Mouse (Mus musculus): ENCODE results near the gene Sptan1. TPM values are rescaled to one million over a fixed set of nuclear protein-coding genes. Genes with fewer than 3 reads are reported as not detected.
A peak's percentile ranks its signal among the peaks of the same experiment; 100 is the strongest.

Sptan1 gene
- total RNA-seq, 2 experiments from 2014 or later = 952 to 1,021 TPM

DNA sequence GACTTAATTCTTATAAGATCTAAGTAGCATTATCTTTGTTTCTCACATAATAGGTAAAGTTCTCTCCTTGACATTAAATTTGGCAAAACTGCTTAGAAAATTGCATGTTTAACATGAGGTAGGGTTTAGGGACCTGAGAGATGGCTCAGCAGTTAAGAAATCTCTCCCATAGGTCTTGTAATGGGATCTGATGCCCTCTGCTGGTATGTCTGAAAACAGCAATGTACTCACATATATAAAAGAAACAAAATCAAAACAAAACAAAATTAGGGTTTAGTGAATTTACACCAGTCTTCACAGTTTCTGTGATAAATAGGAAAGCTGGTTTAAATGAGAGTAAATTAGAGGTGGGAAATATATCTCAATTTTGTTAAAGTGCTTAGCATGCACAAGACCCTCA, 11.9 kb downstream of the Sptan1 start:
- DNase-seq (ENCODE audit: low spot score in 2 of 2) = peak; percentile 50 to 72
- intact Hi-C loops (cut with DNase I) = loop anchor here (5.0 kb wide), 1 partner anchor 40 kb away; the partner anchor contains the start of gene Gle1

DNA sequence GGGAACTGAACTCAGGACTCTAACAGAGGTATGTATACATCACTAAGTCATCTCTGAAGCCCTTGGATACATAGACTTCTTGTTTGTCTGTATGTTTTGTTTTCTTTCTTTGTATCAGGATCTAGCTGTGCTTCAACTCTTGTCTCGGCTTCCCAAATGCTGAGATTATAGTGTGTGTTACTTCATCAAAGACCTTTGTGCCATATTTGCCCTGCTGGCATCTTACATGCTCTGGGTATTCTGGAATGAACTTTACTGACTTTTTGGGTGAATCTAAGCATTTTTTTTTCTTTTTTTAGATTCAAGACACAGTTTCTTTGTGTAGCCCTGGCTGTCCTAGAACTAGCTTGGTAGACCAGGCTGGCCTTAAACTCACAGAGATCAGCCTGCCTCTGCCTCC, 15.3 kb downstream of the Sptan1 start:
- intact Hi-C loops (cut with DNase I) = no loop called here
- DNase-seq (ENCODE audit: low spot score in 2 of 2) = no peak

DNA sequence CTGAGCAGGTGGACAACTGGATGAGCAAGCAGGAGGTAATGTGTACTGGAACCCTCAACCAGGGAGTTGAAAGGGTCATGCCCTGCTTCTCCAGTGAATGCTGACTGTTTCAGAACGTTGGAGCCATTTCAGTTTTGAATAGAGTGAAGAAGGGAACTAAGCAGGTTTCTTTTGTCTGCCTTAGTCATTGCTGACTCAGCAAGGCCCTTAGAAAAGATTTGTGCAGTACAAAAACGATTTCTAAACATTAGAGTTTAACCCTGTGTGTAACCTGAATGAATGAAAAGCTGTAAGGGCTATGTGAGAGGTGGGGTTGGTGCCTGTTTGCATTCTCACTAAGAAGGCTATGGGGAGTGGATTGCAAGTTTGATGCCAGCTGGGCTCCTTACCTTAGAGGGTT, 26.6 kb downstream of the Sptan1 start:
- no peak for DNase-seq (ENCODE audit: low spot score in 2 of 2)
- intact Hi-C loops (cut with DNase I) = loop anchor here (2.0 to 5.0 kb wide), 2 partner anchors 13 to 45 kb away; no protein-coding TSS in a partner anchor

DNA sequence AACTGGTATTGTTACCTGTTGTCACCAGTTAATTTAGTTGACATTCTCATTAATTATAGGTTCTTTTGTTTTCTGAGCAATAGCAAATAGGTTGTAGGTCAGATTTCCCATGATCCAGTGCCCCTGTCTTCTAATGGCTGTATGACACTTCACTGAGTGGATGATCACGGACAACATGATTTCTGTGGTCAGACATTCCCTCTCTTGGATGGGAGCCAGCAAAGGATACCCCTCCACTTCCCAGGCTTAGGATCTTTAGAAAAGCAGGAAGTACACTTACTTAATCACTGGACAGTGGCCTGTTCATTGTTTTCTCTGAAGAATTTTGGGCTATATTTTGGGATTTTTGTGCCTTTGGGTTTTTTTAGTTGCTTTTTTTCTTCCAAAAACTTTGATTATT, 43.7 kb downstream of the Sptan1 start:
- intact Hi-C loops (cut with DNase I) = no loop called here

DNA sequence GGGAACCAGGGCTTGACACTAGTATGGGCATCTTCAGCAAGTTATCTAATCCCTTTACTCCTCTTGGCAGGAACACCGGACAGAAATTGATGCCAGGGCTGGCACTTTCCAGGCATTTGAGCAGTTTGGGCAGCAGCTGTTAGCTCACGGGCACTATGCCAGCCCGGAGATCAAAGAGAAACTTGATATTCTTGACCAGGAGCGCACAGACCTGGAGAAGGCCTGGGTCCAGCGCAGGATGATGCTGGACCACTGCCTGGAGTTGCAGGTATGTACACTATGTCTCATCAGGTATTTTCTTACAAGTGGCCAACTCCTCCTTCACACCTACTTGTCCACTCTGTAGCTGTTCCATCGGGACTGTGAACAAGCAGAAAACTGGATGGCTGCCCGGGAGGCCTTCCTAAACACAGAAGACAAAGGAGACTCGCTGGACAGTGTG, 45.5 kb downstream of the Sptan1 start:
- intact Hi-C loops (cut with DNase I) = no loop called here
- DNase-seq (ENCODE audit: low spot score in 2 of 2) = peak; percentile 52 to 62

More for the DNA sequence above, 43.7 kb downstream of the Sptan1 start:
- no peak for DNase-seq (ENCODE audit: low spot score in 2 of 2)

DNA sequence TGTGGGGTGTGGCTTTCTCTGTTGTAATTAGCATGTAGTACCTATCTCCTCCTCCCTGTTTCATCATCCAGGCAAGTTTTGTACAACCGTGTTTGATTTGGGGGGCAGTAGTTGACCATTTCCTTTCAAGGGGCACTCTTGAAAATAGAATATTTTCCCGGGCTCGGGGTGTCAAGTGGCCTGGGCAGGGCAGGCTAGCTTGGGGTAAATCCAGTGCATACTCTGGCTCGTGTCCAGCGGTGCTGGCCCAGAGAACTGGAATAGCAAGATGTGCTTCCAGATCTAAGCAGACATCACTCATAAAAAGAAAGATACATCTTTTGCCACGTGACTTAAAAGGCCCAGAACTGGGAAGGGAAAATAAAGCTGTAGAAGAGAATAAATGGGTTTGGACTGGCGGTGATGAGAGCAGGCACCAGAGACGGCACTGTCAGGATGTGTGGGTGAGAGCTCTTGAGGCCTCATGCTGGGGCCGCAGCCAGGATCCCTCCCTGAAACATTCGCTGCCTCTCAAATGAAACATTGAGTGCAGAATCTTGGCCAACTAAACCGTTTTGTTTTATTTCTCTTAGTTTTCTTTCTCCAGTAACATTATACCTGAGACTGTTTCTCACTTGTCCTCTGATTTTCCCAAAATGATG, 49.1 kb downstream of the Sptan1 start:
- intact Hi-C loops (cut with DNase I) = no loop called here
- no peak for DNase-seq (ENCODE audit: low spot score in 2 of 2)

DNA sequence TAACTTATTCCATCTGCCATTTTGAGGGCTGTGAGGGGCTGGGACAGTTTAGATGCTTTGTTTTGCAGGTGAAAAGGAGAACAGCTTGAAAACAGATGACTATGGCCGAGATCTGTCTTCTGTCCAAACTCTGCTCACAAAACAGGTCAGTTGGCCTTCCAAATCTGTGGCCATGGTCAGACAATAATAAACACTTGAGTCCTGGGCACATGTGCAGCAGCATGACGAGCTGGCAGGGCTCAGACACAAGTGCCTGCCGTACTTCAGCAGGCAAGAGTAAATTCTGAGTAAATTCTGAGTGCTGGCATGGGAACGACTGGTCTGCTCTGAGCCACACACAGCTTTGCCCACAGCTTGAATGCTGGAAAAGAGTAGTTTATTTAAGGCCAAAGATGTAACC, 60.1 kb downstream of the Sptan1 start:
- intact Hi-C loops (cut with DNase I) = no loop called here
- DNase-seq (ENCODE audit: low spot score in 2 of 2) = no peak

DNA sequence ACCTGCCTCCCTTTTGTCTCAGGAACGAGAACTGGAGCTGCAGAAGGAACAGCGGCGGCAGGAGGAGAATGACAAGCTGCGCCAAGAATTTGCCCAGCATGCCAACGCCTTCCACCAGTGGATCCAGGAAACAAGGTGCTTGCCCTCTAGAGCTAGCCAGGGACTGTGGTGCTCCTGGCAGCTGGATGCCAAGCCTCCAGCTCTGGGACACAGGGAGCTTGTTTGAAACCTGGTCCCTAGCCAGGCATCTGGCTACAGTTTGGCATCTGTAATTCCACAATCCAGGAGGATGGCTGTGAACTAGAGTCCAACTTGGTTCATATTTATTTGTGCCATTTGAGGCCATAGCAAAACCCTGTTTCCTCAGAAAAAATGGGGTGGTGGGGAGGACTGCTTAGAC, 61.6 kb downstream of the Sptan1 start:
- intact Hi-C loops (cut with DNase I) = no loop called here
- DNase-seq (ENCODE audit: low spot score in 2 of 2) = no peak

DNA sequence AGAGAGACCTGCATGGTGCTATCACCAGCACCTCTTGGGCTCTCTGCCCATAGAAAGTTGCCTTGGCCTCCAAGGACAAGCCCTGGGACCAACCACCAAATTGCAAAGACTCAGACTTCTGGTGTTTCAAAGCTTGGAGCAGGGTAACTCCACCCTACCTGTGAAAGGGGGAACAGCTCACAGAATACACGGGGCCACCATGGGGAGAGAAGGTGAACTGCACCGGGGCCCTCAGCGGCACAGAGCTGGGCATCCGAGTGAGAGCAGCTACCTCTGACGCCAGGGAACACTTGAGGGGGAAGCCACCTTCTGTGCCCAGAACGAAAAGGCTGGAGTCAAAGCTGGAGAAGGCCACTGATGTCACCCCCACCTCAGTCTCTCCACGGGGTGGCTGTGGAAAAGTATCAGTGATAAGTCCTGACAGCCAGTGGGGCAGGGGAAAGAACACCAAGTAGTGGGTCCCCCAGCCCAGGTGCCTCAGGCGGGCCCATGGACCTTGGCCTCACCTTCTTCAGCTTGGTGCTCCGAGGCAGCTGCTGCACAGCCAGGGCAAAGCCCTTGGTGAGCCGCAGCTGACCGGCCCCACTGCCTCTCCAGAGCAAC, 67.0 kb downstream of the Sptan1 start:
- DNase-seq (ENCODE audit: low spot score in 2 of 2) = peak in 1 of 2 experiments; percentile 43
- intact Hi-C loops (cut with DNase I) = no loop called here

DNA sequence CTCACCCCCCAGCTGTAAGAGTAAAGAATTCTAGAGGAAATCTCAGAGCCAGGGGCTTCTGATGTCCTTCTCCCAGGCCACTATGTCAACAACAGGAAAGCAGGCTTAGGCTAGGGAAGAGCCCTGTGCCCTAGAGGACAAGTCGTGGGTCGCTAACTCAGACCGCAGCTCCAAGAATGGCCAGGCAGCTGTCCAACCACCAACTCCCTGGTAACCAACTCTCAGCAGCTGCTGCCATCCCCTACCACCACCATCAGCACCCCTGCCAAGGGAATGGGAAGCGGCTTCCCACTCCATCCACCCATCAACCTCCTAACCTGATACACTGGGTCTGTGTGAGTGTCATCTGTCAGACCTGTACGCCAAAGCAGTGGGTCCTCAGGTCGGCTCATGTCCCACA, 67.6 kb downstream of the Sptan1 start:
- peak in 1 of 2 experiments; percentile 38 for DNase-seq (ENCODE audit: low spot score in 2 of 2)
- intact Hi-C loops (cut with DNase I) = no loop called here

DNA sequence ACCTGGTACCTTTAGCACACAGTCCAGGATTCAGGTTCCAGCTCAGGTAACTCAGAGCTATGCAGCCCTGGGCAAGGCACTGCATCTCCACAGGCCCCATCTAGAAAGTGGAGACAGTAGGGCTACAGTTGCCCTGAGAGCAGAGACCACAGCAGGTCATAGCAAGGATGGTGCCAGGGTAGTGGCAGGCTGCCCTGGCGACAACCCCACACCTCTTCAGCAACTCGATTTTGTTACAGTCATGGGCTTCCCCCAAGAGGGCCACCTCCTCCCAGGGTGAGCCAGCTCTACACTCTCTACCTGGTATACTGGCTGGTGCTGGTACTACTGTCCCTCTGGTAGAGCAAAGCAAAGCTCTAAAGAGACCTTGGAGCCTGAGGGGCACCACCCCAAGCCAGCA, 72.4 kb downstream of the Sptan1 start:
- no peak for DNase-seq (ENCODE audit: low spot score in 2 of 2)
- intact Hi-C loops (cut with DNase I) = no loop called here

DNA sequence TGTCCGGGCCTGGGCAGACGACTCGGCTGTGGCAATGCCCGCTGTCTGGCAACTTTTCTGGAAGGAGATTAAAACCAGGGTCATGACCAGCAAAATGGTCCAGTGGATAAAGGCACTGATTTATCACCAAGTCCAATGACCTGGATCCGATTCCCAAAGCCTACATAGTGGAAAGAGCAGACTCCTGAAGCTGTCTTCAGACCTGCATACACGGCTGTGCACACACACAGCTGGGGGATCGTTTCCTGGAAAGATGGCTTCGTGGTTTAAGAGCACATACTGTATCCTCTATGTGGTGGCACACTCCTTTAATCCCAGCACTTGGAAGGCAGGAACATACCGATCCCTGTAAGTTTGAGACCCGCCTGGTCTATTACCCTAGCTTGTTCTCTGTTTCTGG, 73.0 kb downstream of the Sptan1 start:
- intact Hi-C loops (cut with DNase I) = no loop called here
- DNase-seq (ENCODE audit: low spot score in 2 of 2) = no peak

DNA sequence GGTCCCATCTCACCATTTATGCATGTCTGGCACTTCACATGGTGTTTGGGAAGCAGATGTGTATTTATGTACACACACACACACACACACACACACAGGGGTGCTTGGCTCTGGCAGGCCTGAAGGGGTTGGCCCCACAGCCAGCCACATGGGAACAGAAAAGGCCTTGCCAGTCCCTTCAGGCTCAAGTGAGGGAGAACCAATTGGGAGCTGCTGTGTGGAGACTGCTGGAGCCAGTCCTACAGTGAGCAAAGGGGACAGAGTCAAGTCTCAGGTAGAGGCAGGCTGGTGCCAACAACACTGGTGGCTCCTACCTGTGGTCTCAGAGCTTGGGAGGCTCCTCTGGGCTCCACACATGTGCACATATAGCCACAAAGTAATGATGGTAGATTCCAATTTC, 74.3 kb downstream of the Sptan1 start:
- intact Hi-C loops (cut with DNase I) = loop anchor here (5.0 kb wide), 1 partner anchor 123 kb away; no protein-coding TSS in a partner anchor
- no peak for DNase-seq (ENCODE audit: low spot score in 2 of 2)

DNA sequence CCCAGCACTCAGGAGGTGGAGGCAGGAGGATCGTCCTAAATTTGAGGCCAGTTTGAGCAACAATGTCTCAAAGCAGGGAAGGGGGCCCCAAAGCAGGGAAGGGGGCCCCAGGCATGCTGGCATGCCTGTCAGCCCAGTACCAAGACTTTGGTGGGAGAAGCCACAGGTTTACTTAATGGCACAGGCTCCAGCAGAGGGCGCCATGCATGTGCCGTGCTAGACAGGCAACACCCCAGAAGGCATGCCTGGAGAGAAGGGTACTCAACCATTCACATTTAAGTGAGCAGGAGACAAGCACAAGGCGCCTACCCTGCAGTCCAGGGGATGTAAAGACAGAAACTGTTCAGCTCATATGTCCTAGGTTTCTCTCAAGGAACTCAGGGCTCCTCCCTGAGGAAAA, 77.1 kb downstream of the Sptan1 start:
- peak; percentile 77 to 81 for DNase-seq (ENCODE audit: low spot score in 2 of 2)
- intact Hi-C loops (cut with DNase I) = loop anchor here (5.0 kb wide), 1 partner anchor 120 kb away; no protein-coding TSS in a partner anchor

DNA sequence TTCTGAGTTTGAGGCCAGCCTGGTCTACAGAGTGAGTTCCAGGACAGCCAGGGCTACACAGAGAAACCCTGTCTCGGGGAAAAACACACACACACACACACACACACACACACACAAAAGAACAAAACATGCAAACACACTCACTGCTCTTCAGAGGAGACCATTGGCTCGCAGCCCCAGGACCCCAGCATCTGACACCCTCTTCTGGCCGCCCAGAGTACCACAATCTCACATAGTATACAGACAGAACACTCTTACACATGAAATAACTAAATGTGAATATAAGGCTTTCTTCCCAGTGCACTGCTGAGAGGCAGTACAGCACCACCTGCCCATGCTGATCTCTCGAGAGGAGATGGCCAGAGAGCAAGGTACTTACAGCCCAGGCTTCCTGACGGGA, 79.2 kb downstream of the Sptan1 start:
- no peak for DNase-seq (ENCODE audit: low spot score in 2 of 2)
- intact Hi-C loops (cut with DNase I) = loop anchor here (5.0 kb wide), 1 partner anchor 118 kb away; no protein-coding TSS in a partner anchor

DNA sequence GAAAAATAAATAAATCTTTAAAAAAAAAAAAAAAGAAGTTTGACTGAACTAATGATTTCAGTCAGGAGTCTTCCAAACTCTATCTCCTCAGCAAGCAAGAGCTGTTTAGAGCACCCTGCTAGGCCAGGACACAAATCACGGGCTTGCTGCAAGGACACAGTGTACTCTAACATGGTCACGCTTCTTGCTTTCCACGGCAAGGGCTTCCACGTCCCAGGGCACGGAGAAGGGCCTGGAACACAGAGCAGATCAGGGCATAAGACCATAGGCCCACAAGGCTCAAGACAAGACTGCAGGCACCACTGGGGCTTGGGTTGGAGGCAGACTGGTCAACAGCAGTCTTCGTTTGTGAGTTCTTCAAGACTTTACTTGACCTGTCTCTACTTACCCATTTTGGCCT, 81.8 kb downstream of the Sptan1 start:
- intact Hi-C loops (cut with DNase I) = no loop called here

DNA sequence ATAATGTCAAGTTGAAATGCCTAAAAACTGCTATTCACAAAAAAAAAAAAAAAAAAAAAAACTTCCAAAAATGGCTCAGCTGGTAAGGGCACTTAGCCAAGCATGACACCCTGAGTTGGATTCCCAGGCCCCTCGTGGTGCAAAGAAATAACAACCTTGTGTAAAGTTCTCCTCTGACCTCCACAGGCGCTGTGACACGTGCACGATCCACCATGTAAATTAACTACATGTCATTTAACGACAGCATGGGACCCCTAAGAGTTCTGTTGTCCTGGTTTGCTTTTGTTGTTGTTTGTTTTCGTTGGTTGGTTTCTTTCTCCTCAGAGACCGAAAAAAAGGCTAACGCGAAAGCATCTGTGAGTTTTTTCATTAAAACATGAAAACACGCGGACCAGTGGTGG, 82.7 kb downstream of the Sptan1 start:
- intact Hi-C loops (cut with DNase I) = no loop called here
- DNase-seq (ENCODE audit: low spot score in 2 of 2) = no peak

More for the DNA sequence above, 81.8 kb downstream of the Sptan1 start:
- no peak for DNase-seq (ENCODE audit: low spot score in 2 of 2)

DNA sequence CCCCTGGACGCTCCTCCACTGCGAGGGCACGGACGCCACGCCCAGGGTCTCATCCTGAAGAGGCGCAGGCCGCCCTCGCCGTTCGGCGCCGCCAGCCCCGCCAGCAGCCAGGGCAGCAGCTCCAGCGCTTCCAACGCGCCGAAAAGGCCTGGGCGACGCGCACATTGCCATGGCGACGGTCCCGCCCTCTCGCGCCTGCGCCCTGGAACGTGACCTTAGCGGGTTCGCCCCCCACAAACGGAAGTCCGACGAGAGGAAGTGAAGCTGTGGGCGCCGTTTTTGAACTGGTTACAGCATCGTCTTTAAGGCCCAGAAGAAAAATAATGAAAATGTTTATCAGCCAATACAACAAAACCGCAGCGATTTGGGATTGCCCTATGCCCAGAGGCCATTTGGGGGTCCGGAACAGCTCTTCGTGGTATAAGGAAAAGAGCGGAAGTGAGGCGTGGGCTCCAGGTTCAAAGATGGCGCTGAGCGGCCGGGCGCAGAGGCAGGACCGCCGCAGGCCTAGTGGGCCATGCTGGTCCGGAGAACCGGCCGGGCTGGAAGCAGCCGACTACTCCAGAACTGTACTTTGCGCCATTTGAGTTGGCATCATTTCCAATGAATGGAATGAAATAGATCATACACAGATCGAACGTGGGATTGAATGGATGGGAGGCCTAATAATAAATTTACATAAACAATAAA, 83.5 kb downstream of the Sptan1 start, which contains the start of gene Wdr34:
Gene Wdr34, minus strand, starts transcription at position 183 of the 690 bp plus-strand sequence.
- intact Hi-C loops (cut with DNase I) = no loop called here
- peak; percentile 96 to 99 for DNase-seq (ENCODE audit: low spot score in 2 of 2)

DNA sequence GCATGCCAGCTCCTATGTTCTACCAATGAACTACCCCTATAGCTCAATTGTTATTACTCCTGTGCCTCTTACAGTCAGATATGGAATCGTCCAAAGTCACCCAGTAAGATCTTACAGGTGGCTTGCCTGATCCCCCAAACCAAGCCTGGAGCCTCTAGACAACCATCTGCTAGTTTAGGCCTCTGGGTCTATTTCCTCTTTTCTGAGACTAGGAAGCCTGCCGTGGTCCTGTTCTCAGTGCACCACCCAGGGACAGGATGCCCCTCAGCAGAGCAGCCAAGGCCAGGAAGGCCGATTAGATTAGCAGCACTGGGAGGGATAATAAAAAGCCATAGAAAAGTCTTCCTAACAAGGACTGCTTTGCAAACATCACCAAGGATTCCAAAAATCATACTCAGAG, 84.5 kb downstream of the Sptan1 start:
- DNase-seq (ENCODE audit: low spot score in 2 of 2) = no peak
- intact Hi-C loops (cut with DNase I) = no loop called here

DNA sequence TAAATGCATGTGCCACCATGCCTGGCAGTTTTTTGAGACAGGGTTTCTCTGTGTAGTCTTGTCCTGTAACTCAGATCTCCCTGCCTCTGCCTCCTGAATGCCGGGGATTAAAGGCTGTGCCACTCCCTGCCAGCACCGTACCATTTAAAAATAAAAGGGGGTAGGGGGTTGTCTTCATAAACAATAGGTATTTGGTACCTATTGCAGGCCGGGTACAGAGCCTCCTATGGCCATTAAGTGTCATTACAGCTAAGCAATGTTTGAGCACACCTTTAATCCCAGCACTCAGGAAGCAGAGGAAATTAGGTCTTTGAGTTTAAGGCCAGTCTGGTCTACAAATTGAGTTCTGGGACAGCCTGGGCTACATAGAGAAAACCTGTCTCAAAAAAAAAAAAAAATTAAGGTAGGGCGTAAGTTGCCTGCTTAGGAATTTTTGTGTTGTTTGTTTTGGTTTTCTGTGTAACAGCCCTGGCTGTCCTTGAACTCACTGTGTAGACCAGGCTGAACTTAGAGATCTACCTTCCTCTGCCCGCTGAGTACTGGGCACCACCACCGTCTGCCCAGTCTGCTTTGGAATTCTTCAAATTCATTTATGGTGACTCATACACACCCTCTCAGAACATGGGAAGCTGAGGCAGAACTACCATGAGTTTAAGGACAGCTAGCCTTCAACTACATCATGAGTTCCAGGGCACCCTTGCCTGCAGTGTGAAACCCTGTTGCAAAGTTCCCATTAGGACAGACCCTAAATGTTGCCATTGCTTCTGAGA, 86.8 kb downstream of the Sptan1 start:
- intact Hi-C loops (cut with DNase I) = no loop called here
- DNase-seq (ENCODE audit: low spot score in 2 of 2) = no peak

Measured in left cerebral cortex, postnatal 14 days (tissue).